Mouse (Mus musculus) bone marrow macrophage, adult 2 months (primary cell): ENCODE measurements around the gene Pikfyve. TPM values are rescaled to one million over a fixed set of nuclear protein-coding genes. Genes with fewer than 3 reads are reported as not detected.
A peak's percentile ranks its signal among the peaks of the same experiment; 100 is the strongest.
"Not testable (repeated sequence)": the region's sequence is repeated elsewhere in the genome, so short reads cannot be mapped to it uniquely, and the experiment has no call there.

ENCODE experiments used
- H3K27ac ChIP-seq: 2 replicates; pipeline ENCODE4 v1.5.1; 2012; ENCODE audit warnings: low read depth, low read length; ENCODE audit not compliant: insufficient read depth
- H3K4me1 ChIP-seq: 2 replicates; pipeline ENCODE4 v1.6.1; 2012; ENCODE audit warnings: low read length; ENCODE audit not compliant: control insufficient read depth, insufficient read depth
- H3K4me3 ChIP-seq: 2 replicates; pipeline ENCODE4 v1.5.1; 2012; ENCODE audit warnings: mild to moderate bottlenecking, low read length, moderate library complexity; ENCODE audit not compliant: insufficient read depth
- CTCF ChIP-seq: IDR thresholded peaks from 2 replicates; pipeline ENCODE4 v1.5.1; 2012; ENCODE audit warnings: low read depth, mild to moderate bottlenecking, low read length, moderate library complexity
- POLR2A ChIP-seq: IDR thresholded peaks from 2 replicates; pipeline ENCODE4 v1.6.1; 2012; ENCODE audit warnings: mild to moderate bottlenecking, low read depth, low read length, borderline replicate concordance
- polyA plus RNA-seq: library from polyadenylated mRNA; stranded (reverse); fragments of >200 nt; gene quantifications from 2 replicates; pipeline ENCODE4 v1.2.4, GENCODE M21; 2012; ENCODE audit not compliant: missing spikeins, insufficient read depth, insufficient read length

Pikfyve gene
- polyA plus RNA-seq, 1 experiment, result 37.5 TPM

- Histone ChIP-seq H3K4me3 (no peak overlapping the region), H3K4me1 (peaks cover 7% of the 10 kb centered on the region), H3K27ac (no peak overlapping the region)
- no peak for TF ChIP-seq POLR2A
- TF ChIP-seq CTCF, result no peak
These were observed 41.2 kb downstream of the Pikfyve start for GRCm38 (mm10) chr1:65227681-65228080.

- not testable (repeated sequence) for H3K27ac ChIP-seq, H3K4me1 ChIP-seq, H3K4me3 ChIP-seq
These were observed 43.3 kb downstream of the Pikfyve start for GRCm38 (mm10) chr1:65229768-65230167.

GRCm38 (mm10) chr1:65230566-65230965 lies 44.1 kb downstream of the Pikfyve start:
- Histone ChIP-seq H3K4me1 (peaks cover 7% of the 10 kb centered on the region), H3K4me3 (no peak overlapping the region), H3K27ac (no peak overlapping the region)
- no peak for TF ChIP-seq CTCF
- TF ChIP-seq POLR2A, result no peak

GRCm38 (mm10) chr1:65237712-65238111 lies 51.2 kb downstream of the Pikfyve start:
- TF ChIP-seq CTCF (no peak), POLR2A (no peak)
- Histone ChIP-seq H3K27ac (no peak overlapping the region), H3K4me1 (0 out of 2 replicates have a peak, but pooled peaks cover 2% of the 10 kb centered on the region), H3K4me3 (no peak overlapping the region)

- peaks cover 10% of the 10 kb centered on the region for H3K4me1 ChIP-seq
- no peak overlapping the region for H3K27ac ChIP-seq
- TF ChIP-seq POLR2A (no peak), CTCF (no peak)
- H3K4me3 ChIP-seq, result no peak overlapping the region
These were observed 59.2 kb downstream of the Pikfyve start for GRCm38 (mm10) chr1:65245637-65246036.

GRCm38 (mm10) chr1:65280461-65280860 lies 94.0 kb downstream of the Pikfyve start:
- TF ChIP-seq POLR2A (no peak), CTCF (no peak)
- Histone ChIP-seq H3K27ac (no peak overlapping the region), H3K4me3 (no peak overlapping the region), H3K4me1 (no peaks in the 10 kb centered on the region)

GRCm38 (mm10) chr1:65281756-65282155 lies 95.3 kb downstream of the Pikfyve start, which contains the start of gene Pth2r:
TSS of gene Pth2r (plus strand) at chr1:65282056.
- no peak for TF ChIP-seq CTCF
- TF ChIP-seq POLR2A, result no peak
- no peaks in the 10 kb centered on the region for H3K4me1 ChIP-seq
- no peak within 1 kb of the TSS for H3K4me3 ChIP-seq
- H3K27ac ChIP-seq, result no peak within 1 kb of the TSS

GRCm38 (mm10) chr1:65282766-65283165 lies 96.3 kb downstream of the Pikfyve start:
- H3K4me1 ChIP-seq, result no peaks in the 10 kb centered on the region
- no peak overlapping the region for H3K27ac ChIP-seq
- H3K4me3 ChIP-seq, result no peak overlapping the region
- peak; percentile 49 for TF ChIP-seq CTCF
- no peak for TF ChIP-seq POLR2A

- Histone ChIP-seq H3K27ac (no peak overlapping the region), H3K4me3 (no peak overlapping the region), H3K4me1 (no peaks in the 10 kb centered on the region)
- TF ChIP-seq CTCF (no peak), POLR2A (no peak)
These were observed 122.0 kb downstream of the Pikfyve start for GRCm38 (mm10) chr1:65308476-65308875.

GRCm38 (mm10) chr1:65311214-65311933 lies 124.9 kb downstream of the Pikfyve start:
- no peak for TF ChIP-seq CTCF
- no peak for TF ChIP-seq POLR2A
- Histone ChIP-seq H3K4me1 (no peaks in the 10 kb centered on the region), H3K27ac (no peak overlapping the region), H3K4me3 (no peak overlapping the region)
